Mouse (Mus musculus): ENCODE measurements at regions not wholly inside any gene's neighbourhood (a gene's known extent, or its start where the extent isn't known, plus 50 kb on each side); places are given as distances from the start of the nearest gene placed in this dataset.
"Not testable (repeated sequence)": the region's sequence is repeated elsewhere in the genome, so short reads cannot be mapped to it uniquely, and the experiment has no call there.

- DNase-seq (ENCODE audit: low spot score in 2 of 2), result no peak
Measured at GRCm38 (mm10) chr1:80969927-80970326, 106.8 kb upstream of the Nyap2 start.

GRCm38 (mm10) chr1:80969194-80969593 is 107.6 kb upstream of the Nyap2 start:
- no peak for DNase-seq (ENCODE audit: low spot score in 2 of 2)

- DNase-seq (ENCODE audit: low spot score in 2 of 2), result no peak
Measured at GRCm38 (mm10) chr1:80965792-80966191, 111.0 kb upstream of the Nyap2 start.

- DNase-seq (ENCODE audit: low spot score in 2 of 2), result peak in 1 of 2 experiments; percentile 7
Measured at GRCm38 (mm10) chr1:80964376-80964775, 112.4 kb upstream of the Nyap2 start.

- no peak for DNase-seq (ENCODE audit: low spot score in 2 of 2)
Measured at GRCm38 (mm10) chr1:80963838-80964237, 112.9 kb upstream of the Nyap2 start.

- DNase-seq (ENCODE audit: low spot score in 2 of 2), result no peak
Measured at GRCm38 (mm10) chr1:80950406-80950805, 126.3 kb upstream of the Nyap2 start.

GRCm38 (mm10) chr1:80946049-80946448 is 130.7 kb upstream of the Nyap2 start:
- DNase-seq (ENCODE audit: low spot score in 2 of 2), result not testable (repeated sequence)

- no peak for DNase-seq (ENCODE audit: low spot score in 2 of 2)
Measured at GRCm38 (mm10) chr1:80939372-80939771, 137.4 kb upstream of the Nyap2 start.

GRCm38 (mm10) chr1:80899281-80899680 is 141.0 kb upstream of the Dock10 start:
- DNase-seq (ENCODE audit: low spot score in 2 of 2), result no peak

- no peak for DNase-seq (ENCODE audit: low spot score in 2 of 2)
Measured at GRCm38 (mm10) chr1:80874140-80874849, 116.0 kb upstream of the Dock10 start.

- DNase-seq (ENCODE audit: low spot score in 2 of 2), result no peak
Measured at GRCm38 (mm10) chr1:80873596-80873995, 115.3 kb upstream of the Dock10 start.

- DNase-seq (ENCODE audit: low spot score in 2 of 2), result no peak
Measured at GRCm38 (mm10) chr1:80868805-80869204, 110.5 kb upstream of the Dock10 start.

- DNase-seq (ENCODE audit: low spot score in 2 of 2), result no peak
Measured at GRCm38 (mm10) chr1:80856981-80857380, 98.7 kb upstream of the Dock10 start.

GRCm38 (mm10) chr1:80854945-80855656 is 96.8 kb upstream of the Dock10 start:
- no peak for DNase-seq (ENCODE audit: low spot score in 2 of 2)

GRCm38 (mm10) chr1:80854289-80854701 is 96.0 kb upstream of the Dock10 start:
- peak; percentile 25 to 72 for DNase-seq (ENCODE audit: low spot score in 2 of 2)

- DNase-seq (ENCODE audit: low spot score in 2 of 2), result peak in 1 of 2 experiments; percentile 57
Measured at GRCm38 (mm10) chr1:80852761-80853160, 94.4 kb upstream of the Dock10 start.

- DNase-seq (ENCODE audit: low spot score in 2 of 2), result no peak
Measured at GRCm38 (mm10) chr1:80830196-80830794, 72.0 kb upstream of the Dock10 start.

- no peak for DNase-seq (ENCODE audit: low spot score in 2 of 2)
Measured at GRCm38 (mm10) chr1:80826383-80826782, 68.1 kb upstream of the Dock10 start.

GRCm38 (mm10) chr1:80823953-80824352 is 65.6 kb upstream of the Dock10 start:
- peak in 1 of 2 experiments; percentile 54 for DNase-seq (ENCODE audit: low spot score in 2 of 2)

- DNase-seq (ENCODE audit: low spot score in 2 of 2), result no peak
Measured at GRCm38 (mm10) chr1:80822185-80822584, 63.9 kb upstream of the Dock10 start.

- DNase-seq (ENCODE audit: low spot score in 2 of 2), result no peak
Measured at GRCm38 (mm10) chr1:80812906-80813305, 54.6 kb upstream of the Dock10 start.
